Mouse (Mus musculus) heart, postnatal 10 days (tissue): ENCODE results near the gene Spaca6. TPM values are rescaled to one million over a fixed set of nuclear protein-coding genes. Genes with fewer than 3 reads are reported as not detected.

Experiments
- DNase-seq, 2 experiments: peaks; one replicate each; pipeline ENCODE4 v3.0.0; 2021
- intact Hi-C: fragments of 180-260 bp; cut with DNase I; formaldehyde crosslinking; loops from one replicate; pipeline ENCODE4 v1.15.1; 2025
- total RNA-seq, 2 experiments: library from RNA; stranded (reverse); gene quantifications; 2 replicates each; pipeline ENCODE4 v1.2.3; 2021

The Spaca6 gene
- 10 to 100 TPM; 24.6 to 27.2 TPM for total RNA-seq

- DNase-seq, result peak; percentile 94 to 95
- intact Hi-C loops, result loop anchor here (1.0 to 2.0 kb wide), 2 partner anchors 11 to 60 kb away; no protein-coding TSS in a partner anchor
These were observed at the start of gene Spaca6 for GRCm38 (mm10) chr17:17826751-17827657. Gene Spaca6 (plus strand): TSS chr17:17827158.

DNA sequence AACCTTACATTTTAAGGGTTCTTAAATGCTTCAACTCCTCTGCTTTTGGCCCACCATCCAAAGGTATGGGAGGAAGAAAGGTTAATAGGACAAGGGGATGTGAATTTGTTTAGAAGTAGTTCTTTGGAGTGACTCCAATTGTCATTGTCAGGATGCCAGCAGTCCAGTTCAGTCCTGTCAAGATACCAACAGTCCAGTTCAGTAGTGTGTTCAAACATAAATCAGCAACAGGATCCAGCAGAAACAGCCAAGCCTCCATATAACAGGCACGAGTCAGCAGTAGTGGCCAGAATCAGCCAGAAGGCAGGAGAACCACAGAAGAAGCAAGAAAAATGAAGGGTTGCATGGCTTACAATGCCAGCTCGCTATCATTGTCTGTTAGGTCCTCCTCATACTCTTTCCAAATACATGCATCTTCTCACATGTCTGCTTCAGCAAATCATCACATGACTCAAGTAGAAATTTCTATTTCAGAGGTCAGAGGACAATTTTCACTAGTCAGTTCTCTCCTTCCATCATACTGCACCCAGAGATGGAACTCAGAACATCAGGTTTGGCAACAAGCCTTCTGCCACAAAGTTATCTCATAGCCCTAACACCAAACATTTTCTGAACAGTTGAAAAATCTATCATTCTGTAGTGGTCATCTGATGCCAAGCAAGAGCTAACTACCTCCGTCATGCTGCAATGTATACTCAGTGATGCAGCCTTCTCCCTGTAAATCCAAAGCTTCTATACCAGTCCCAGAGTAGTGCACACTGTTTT, 35.9 kb upstream of the Spaca6 start:
- DNase-seq, result no peak
- intact Hi-C loops, result no loop called here

DNA sequence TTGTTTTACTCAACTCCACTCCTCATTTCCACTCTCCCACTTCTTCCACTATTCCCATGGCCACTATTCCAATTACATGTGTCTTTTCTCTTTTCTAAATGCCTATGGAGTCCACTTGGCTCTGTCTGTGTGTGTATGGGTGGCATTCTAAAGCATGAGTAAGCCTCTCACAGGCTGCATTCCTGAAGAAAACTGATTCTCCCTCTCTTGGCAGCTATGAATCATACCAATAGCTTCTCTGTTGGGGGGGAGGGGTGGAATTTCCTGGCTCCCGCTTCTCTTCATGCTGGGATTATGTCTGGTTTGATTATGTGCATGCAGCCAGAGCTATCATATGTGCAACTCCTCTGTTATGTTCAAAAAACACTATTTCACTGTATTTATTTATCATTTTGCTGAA, 34.4 kb upstream of the Spaca6 start:
- peak; percentile 9 to 15 for DNase-seq
- intact Hi-C loops, result no loop called here

GRCm38 (mm10) chr17:17795527-17795926, 31.4 kb upstream of the Spaca6 start:
- intact Hi-C loops, result no loop called here

DNA sequence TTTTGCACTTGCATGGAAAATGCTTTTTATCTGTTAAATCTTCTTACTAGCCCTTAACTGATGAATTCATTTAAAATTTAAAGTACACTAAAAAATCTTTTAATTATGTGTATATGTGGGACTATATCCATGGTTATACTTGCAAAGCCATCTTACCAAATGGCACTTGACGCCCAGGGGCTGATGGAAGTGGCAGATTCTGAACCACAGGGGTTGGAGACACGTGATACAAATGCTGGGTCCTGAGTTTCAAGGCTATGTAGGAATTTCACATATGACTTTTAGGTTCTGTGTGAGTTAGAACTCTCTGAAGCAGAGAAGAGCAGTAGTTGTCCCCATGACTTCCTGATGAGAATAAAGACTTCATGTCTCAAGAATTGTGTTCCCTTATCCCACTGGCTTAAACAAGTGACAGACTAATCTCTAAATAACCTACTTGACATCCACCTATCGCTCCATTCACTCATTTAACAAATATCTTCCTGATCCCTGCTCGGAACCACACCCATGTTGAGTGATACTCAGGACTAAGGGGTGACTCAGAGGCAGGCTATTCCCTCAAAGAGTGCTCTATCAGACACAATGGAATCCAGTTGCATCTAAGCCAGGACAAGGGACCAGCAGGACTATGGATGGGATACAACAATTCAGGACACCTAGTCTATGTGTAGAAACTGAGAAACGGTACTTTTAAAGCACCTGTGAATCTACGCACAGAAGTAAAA, 3.2 kb upstream of the Spaca6 start:
- no peak for DNase-seq
- intact Hi-C loops, result no loop called here

More at GRCm38 (mm10) chr17:17795527-17795926, 31.4 kb upstream of the Spaca6 start:
- no peak for DNase-seq

DNA sequence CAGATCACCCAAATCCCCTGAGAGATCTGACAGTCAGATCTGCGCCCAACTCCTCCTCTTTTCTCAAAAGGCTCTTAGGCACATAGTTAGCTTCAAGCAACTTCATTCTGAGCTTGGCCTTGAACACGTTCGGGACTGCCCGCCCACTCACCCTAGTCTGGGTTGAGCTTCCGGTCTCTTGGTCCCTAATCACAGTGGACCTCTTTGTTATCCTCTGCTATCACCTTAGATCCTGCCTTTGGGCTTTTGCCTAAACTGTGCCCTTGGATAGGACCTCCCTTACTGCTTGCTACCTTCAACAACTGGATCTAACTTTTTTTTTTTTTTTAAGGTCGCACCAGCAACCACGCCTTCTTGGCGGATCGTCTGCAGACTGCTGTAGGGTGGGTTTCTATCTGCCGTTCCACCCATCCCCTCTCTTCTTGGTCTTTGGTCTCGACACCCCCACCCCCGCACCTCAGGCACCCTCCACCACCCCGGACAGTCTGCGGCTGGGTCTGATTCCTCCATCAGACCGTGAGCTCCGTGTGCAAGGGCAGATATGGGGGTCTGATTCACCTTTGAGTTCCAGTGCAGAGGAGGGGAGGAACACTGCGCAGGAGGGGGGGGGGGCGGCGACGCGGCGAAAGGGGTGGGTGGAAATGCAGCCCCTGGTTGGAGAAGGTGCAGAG, 902 bp upstream of the Spaca6 start:
- intact Hi-C loops, result loop anchor here (1.0 to 2.0 kb wide), 2 partner anchors 12 to 59 kb away; no protein-coding TSS in a partner anchor
- DNase-seq, result peak; percentile 62 to 69

- DNase-seq, result peak; percentile 68 to 78
- intact Hi-C loops, result loop anchor here (2.0 kb wide), 1 partner anchor 61 kb away; no protein-coding TSS in a partner anchor
These were observed 766 bp downstream of the Spaca6 start for GRCm38 (mm10) chr17:17827658-17828190.

GRCm38 (mm10) chr17:17828191-17828981, 1.4 kb downstream of the Spaca6 start:
- intact Hi-C loops, result no loop called here
- DNase-seq, result peak; percentile 63 to 75

DNA sequence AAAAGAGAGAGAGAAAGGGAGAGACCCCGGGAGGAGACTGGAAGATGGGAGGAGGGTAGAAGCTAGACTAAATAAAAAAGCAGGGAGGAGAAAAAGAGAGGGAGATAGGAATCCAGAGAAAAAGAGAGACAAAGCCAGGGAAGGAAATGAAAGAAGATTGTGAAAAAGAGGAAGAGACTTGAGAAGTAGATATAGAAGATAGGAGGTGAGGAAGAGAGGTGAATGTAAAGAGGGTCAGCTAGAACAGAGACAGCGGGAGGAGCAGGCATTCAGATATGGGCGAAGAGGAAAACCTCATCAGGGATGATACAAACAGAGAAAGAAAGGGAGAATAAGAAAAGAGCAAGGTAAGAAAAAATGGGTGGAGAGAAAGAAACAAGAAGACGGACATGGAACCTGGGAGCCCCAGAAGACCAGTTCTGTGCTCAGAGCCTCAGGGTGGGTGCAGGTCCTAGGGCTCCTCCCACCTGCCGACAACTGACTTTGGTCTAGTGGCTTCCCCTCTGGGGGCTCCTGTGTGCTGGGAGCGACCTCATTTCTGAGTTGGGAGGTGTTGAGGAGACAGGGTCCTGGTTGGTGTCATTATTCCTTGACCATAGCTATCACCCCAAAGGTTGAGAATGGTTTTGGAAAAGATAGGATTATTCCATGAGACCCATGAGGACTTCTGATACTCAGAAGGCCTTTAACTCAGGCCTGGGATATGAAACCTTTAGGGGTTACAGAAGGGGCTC, 2.3 kb downstream of the Spaca6 start:
- intact Hi-C loops, result no loop called here
- DNase-seq, result no peak

- DNase-seq, result no peak
- intact Hi-C loops, result loop anchor here (10.0 kb wide), 2 partner anchors 205 to 455 kb away; partner anchors contain the start of genes Lnpep and Riok2
These were observed 3.0 kb downstream of the Spaca6 start for GRCm38 (mm10) chr17:17829816-17830535.

DNA sequence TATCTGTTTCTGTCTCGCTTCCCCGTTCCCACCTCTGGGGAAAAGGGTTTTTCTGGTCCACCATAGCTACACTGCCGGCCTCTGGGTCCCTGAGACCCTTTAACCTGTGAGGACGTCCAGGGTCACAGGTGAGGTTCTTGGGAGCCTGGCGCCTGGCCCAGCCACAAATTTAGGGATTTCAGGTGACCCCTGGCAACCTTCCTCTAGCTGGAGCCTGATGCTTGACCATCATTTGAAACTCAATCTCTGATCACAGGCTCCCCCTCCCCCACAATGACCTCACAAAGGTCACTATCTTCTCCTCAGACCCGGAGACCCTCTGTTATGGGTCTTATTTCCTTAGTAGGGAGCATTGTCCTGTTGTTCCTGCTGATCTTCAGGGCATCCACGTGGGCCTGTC, 3.8 kb downstream of the Spaca6 start:
- DNase-seq, result no peak
- intact Hi-C loops, result loop anchor here (10.0 kb wide), 2 partner anchors 206 to 456 kb away; partner anchors contain the start of genes Lnpep and Riok2

GRCm38 (mm10) chr17:17834896-17835295, 7.9 kb downstream of the Spaca6 start:
- intact Hi-C loops, result loop anchor here (5.0 to 10.0 kb wide), 4 partner anchors 48 to 460 kb away; partner anchors contain the start of genes Lnpep and Riok2
- peak in 1 of 2 experiments; percentile 20 for DNase-seq

DNA sequence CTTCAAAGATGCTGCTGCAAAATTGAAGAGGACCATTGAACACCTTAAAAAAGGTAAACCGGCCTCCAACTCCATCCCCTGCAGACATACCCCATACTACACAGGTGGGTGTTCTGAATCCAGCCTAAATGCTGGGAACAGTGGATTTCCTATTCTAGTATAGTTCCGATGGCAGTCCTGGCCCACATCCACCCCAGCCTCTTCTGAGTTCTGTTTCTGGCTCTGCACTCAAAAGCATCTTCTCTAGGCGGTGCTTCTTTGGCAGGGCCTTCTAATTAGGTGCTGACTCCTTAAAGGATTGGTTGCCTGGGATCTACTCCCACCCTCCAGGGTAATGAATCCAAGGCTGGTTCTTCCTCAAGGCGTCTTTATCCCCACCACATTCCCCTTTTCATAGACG, 9.1 kb downstream of the Spaca6 start:
- DNase-seq, result no peak
- intact Hi-C loops, result loop anchor here (5.0 to 10.0 kb wide), 4 partner anchors 49 to 461 kb away; partner anchors contain the start of genes Lnpep and Riok2

GRCm38 (mm10) chr17:17837426-17837825, 10.5 kb downstream of the Spaca6 start:
- intact Hi-C loops, result loop anchor here (5.0 to 10.0 kb wide), 4 partner anchors 50 to 463 kb away; partner anchors contain the start of genes Lnpep and Riok2

GRCm38 (mm10) chr17:17837919-17838701, 11.2 kb downstream of the Spaca6 start:
- peak; percentile 98 for DNase-seq
- intact Hi-C loops, result loop anchor here (1.0 to 10.0 kb wide), 6 partner anchors 12 to 463 kb away; partner anchors contain the start of genes Lnpep and Riok2

More at GRCm38 (mm10) chr17:17837426-17837825, 10.5 kb downstream of the Spaca6 start:
- DNase-seq, result no peak

DNA sequence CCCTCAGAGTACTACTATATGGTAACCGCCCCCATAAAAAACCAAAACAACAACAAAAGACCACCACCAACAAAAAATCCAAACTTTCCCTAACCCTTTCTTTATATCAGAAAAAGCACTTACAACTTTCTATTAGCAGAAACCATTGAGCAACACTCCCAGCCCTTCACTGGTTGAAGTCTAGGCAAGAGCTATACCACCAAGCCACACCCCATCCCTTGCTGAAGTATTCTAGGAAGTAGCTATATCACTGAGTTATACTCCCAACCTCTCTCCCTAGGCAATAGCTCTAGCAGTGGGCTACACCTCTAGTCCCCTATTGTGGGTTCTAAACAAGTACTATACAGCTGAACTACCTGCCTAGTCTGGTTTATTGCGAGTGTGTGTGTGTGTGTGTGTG, 12.3 kb downstream of the Spaca6 start:
- no peak for DNase-seq
- intact Hi-C loops, result loop anchor here (5.0 to 10.0 kb wide), 4 partner anchors 52 to 464 kb away; partner anchors contain the start of genes Lnpep and Riok2
